In the genomic region with DNA sequence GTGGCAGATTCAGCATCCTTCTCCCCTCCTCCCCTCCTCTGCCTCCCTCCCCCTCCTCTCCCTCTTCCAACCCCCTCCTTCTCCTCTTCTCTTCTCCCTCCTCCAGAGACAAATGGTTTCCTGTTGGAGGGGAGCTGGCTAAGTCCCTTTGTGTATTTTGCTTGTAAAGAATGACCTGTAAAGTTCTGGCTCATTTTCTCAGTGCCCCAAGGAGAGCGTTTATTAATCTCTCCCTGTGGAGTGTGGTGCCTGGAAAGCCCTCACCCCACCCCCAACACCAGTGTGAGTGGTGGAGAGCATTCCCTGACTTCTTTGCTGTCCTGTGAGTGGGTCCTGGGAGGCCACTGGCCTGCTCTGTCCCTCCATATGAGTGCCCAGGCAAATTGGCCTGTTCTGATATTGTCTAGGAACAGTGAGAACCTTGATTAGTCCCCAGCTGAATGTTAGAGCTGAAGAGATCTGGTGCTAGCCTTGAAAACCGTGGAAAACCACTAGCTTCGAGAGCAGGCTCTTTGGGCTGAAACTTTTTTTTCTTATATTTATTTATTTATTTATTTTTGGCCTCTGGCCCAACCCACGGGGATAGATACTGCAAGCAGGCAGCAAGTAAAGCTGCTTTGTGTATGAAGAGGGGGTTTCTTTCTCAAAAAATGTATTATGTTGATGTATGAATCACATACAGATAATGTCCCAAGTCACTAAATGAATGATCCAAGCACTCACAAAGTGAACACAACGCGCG, we compare ENCODE assay signal across 12 mouse cellular contexts.
A peak's percentile ranks its signal among the peaks of the same experiment; 100 is the strongest.
DNase-seq lines count a peak whose midpoint lies in the region; ATAC-seq lines count a peak whose summit lies in the region.
"Had no signal": no experiment of that assay in that cellular context is flagged by ENCODE, and none has a peak within 500 bp of the region (broad histone marks: within the 10 kb centered on the region; RNA-seq: fewer than 3 reads in every experiment).

No protein-coding gene starts in this region.

- DNase-seq in heart, postnatal 4 days, result no peak
- peak; percentile 39 for DNase-seq in embryo, embryonic 11 days
- no peak for DNase-seq in retina, embryonic 14.5 days (ENCODE audit: low spot score)
- DNase-seq in liver, embryonic 11.5 days (ENCODE audit: low spot score), result no peak
- DNase-seq in cerebellum, adult 11 months, result no peak
- DNase-seq: kidney, adult 8-10 months; lung, postnatal 10 days; right cerebral cortex, adult 18-20 months had no signal

- ATAC-seq in heart, embryonic 12.5 days (ENCODE audit: insufficient number of reproducible peaks, low FRiP score), result no peak
- ATAC-seq in hindbrain, embryonic 13.5 days (ENCODE audit: low FRiP score), result peak; percentile 45; the same call in 1 of the 2 replicates
- peak; percentile 55; the same call in 1 of the 2 replicates for ATAC-seq in midbrain, embryonic 15.5 days (replicated peaks)
- no peak for ATAC-seq in liver, embryonic 11.5 days (replicated peaks; ENCODE audit: low FRiP score)

- no peaks in the 10 kb centered on the region for H3K27me3 ChIP-seq in heart, embryonic 12.5 days (replicated peaks)
- 0 out of 2 replicates have a peak, but pooled peaks cover 4% of the 10 kb centered on the region for H3K27me3 ChIP-seq in hindbrain, embryonic 13.5 days
- no peaks in the 10 kb centered on the region for H3K27me3 ChIP-seq in midbrain, embryonic 15.5 days (replicated peaks)
- H3K27me3 ChIP-seq in liver, embryonic 11.5 days (replicated peaks; ENCODE audit: control insufficient read depth, insufficient read depth, low read length), result no peaks in the 10 kb centered on the region
- H3K27me3 ChIP-seq: embryonic facial prominence, embryonic 15.5 days had no signal

- peaks cover 69% of the 10 kb centered on the region for H3K4me1 ChIP-seq in heart, embryonic 12.5 days (replicated peaks)
- peaks cover 45% of the 10 kb centered on the region for H3K4me1 ChIP-seq in hindbrain, embryonic 13.5 days (replicated peaks)
- peaks cover 18% of the 10 kb centered on the region for H3K4me1 ChIP-seq in midbrain, embryonic 15.5 days
- H3K4me1 ChIP-seq in liver, embryonic 11.5 days (replicated peaks; ENCODE audit: control insufficient read depth, insufficient read depth, low read length), result no peaks in the 10 kb centered on the region; the same call in 1 of the 2 replicates

- H3K9ac ChIP-seq in heart, embryonic 12.5 days, result no peak overlapping the region
- 0 out of 2 replicates have a peak overlapping the region, but pooled peaks have one; percentile 53 for H3K9ac ChIP-seq in hindbrain, embryonic 13.5 days
- no peak overlapping the region for H3K9ac ChIP-seq in midbrain, embryonic 15.5 days
- no peak overlapping the region for H3K9ac ChIP-seq in liver, embryonic 11.5 days (ENCODE audit: low read depth, low read length)
- H3K9ac ChIP-seq: embryonic facial prominence, embryonic 15.5 days had no signal

- H3K4me3 ChIP-seq in heart, embryonic 12.5 days, result no peak overlapping the region
- no peak overlapping the region for H3K4me3 ChIP-seq in hindbrain, embryonic 13.5 days
- H3K4me3 ChIP-seq in midbrain, embryonic 15.5 days, result no peak overlapping the region
- H3K4me3 ChIP-seq in liver, embryonic 11.5 days (ENCODE audit: low read depth, low read length), result no peak overlapping the region
- H3K4me3 ChIP-seq: embryonic facial prominence, embryonic 15.5 days had no signal

- H3K27ac ChIP-seq in heart, embryonic 12.5 days (ENCODE audit: poor library complexity, severe bottlenecking), result 0 out of 2 replicates have a peak overlapping the region, but pooled peaks have one; percentile 7
- peak overlapping the region; percentile 70; the same call in 1 of the 2 replicates for H3K27ac ChIP-seq in hindbrain, embryonic 13.5 days
- H3K27ac ChIP-seq in midbrain, embryonic 15.5 days, result peak overlapping the region; percentile 42; the same call in 1 of the 2 replicates
- H3K27ac ChIP-seq in liver, embryonic 11.5 days (ENCODE audit: low read depth, low read length), result no peak overlapping the region

- H3K4me2 ChIP-seq in heart, embryonic 12.5 days, result no peak overlapping the region
- no peak overlapping the region for H3K4me2 ChIP-seq in hindbrain, embryonic 13.5 days
- no peak overlapping the region for H3K4me2 ChIP-seq in midbrain, embryonic 15.5 days
- H3K4me2 ChIP-seq in liver, embryonic 11.5 days, result no peak overlapping the region
- H3K4me2 ChIP-seq: embryonic facial prominence, embryonic 15.5 days had no signal

- H3K36me3 ChIP-seq in heart, embryonic 12.5 days, result no peaks in the 10 kb centered on the region
- peaks cover 5% of the 10 kb centered on the region for H3K36me3 ChIP-seq in hindbrain, embryonic 13.5 days
- H3K36me3 ChIP-seq in midbrain, embryonic 15.5 days (replicated peaks), result no peaks in the 10 kb centered on the region
- H3K36me3 ChIP-seq in liver, embryonic 11.5 days (ENCODE audit: control insufficient read depth, insufficient read depth, low read length), result no peaks in the 10 kb centered on the region

- H3K9me3 ChIP-seq in heart, embryonic 12.5 days (replicated peaks), result no peaks in the 10 kb centered on the region
- no peaks in the 10 kb centered on the region for H3K9me3 ChIP-seq in hindbrain, embryonic 13.5 days
- H3K9me3 ChIP-seq in midbrain, embryonic 15.5 days, result no peaks in the 10 kb centered on the region
- H3K9me3 ChIP-seq in liver, embryonic 11.5 days (ENCODE audit: control insufficient read depth, low read length), result no peaks in the 10 kb centered on the region
- H3K9me3 ChIP-seq: embryonic facial prominence, embryonic 15.5 days had no signal

- 61% methylated on average over 7 of the region's 7 CpGs for WGBS in heart, embryonic 12.5 days
- 61% methylated on average over 7 of the region's 7 CpGs for WGBS in hindbrain, embryonic 13.5 days
- WGBS in midbrain, embryonic 15.5 days, result 57% methylated on average over 7 of the region's 7 CpGs
- 66% methylated on average over 7 of the region's 7 CpGs for WGBS in liver, embryonic 11.5 days

Comparison
In these comparisons a context has a peak if more than half of its experiments do, and no peak if none do; other contexts are left out.
1. ATAC-seq: peak in hindbrain, embryonic 13.5 days (single experiment) and midbrain, embryonic 15.5 days (single experiment); none in heart, embryonic 12.5 days (single experiment) and liver, embryonic 11.5 days (single experiment).